Mouse (Mus musculus) C2C12 (cell line): ENCODE results near the gene Cltc.

Experiments used
- CTCF ChIP-seq: IDR thresholded peaks from one replicate; pipeline ENCODE4 v1.5.1; 2011; ENCODE audit not compliant: control insufficient read depth, insufficient read depth, insufficient read length
- FOSL1 ChIP-seq: IDR thresholded peaks from one replicate; pipeline ENCODE4 v1.8.0; 2011; ENCODE audit warnings: mild to moderate bottlenecking, low read length; ENCODE audit not compliant: poor library complexity, insufficient read depth, severe bottlenecking
- MAX ChIP-seq: IDR thresholded peaks from one replicate; pipeline ENCODE4 v1.6.1; 2011; ENCODE audit warnings: mild to moderate bottlenecking, control low read depth
- MYOD1 ChIP-seq: IDR thresholded peaks from one replicate; pipeline ENCODE4 v1.6.1; 2011; ENCODE audit warnings: low read depth; ENCODE audit not compliant: control insufficient read depth, insufficient read length
- MYOG ChIP-seq: IDR thresholded peaks from one replicate; pipeline ENCODE4 v1.6.1; 2011; ENCODE audit not compliant: control insufficient read depth, insufficient read length; ENCODE audit errors: extremely low read depth

DNA sequence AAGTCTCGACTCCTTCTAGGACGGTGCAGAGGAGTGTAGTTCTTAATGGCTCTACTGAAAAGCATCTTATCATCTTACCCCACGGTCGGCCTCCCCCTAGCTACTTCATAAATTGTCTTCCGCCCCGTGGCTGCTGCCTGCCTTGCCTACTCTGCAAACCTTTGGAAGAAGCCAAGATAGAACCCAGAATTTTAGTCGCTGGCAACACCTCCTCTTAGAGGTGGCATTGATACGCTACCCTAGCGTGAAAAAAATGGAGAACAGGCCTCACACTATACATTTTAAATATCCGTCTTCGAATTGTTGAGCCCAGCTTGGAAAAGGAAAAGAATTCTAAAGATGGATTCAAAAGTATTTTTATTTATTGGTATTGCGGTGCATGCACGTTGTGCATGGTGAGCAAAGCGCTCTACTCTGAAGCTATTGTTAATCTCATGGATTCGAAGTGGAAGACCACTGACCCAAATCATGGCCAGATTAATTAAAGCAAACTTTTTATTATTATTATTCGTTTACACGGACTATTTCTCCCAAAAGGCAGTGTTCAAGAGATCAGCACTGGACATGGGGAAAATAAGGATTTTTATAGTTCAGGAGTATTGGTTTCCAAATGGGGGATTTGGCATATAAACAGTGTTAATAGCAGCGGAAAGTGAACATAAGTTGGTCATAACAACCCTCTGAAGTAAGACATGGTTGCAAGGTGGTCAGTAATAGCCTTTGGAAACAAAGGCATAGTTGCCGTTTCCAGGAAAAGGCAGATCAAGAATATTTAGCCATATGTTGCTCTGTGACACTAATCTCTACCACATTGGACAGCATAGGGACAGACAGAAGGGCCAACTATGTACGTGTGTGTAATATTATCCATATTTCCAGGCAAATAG, 73.0 kb downstream of the Cltc start:
- TF ChIP-seq CTCF (no peak), MAX (no peak), FOSL1 (no peak), MYOG (no peak), MYOD1 (no peak)
